Mouse (Mus musculus) embryonic facial prominence, embryonic 10.5 days (tissue): ENCODE results near the gene Thsd4. TPM values are rescaled to one million over a fixed set of nuclear protein-coding genes. Genes with fewer than 3 reads are reported as not detected.

Experiments
- DNase-seq: peaks from one replicate; pipeline ENCODE4 v3.0.0-alpha.2; 2017; ENCODE audit warnings: low spot score
- H3K27ac ChIP-seq: fragments of 300-500 bp; sonication (generic); replicated peaks from 2 replicates; pipeline ENCODE4 v1.5.1; 2016; ENCODE audit warnings: mild to moderate bottlenecking
- H3K27me3 ChIP-seq: fragments of 300-500 bp; sonication (generic); replicated peaks from 2 replicates; pipeline ENCODE4 v1.6.1; 2016; ENCODE audit warnings: low read depth, mild to moderate bottlenecking; ENCODE audit not compliant: poor library complexity, severe bottlenecking
- H3K36me3 ChIP-seq: fragments of 300-500 bp; sonication (generic); replicated peaks from 2 replicates; pipeline ENCODE4 v1.6.1; 2016; ENCODE audit warnings: mild to moderate bottlenecking, moderate library complexity
- H3K4me1 ChIP-seq: fragments of 300-500 bp; sonication (generic); 2 replicates; pipeline ENCODE4 v1.6.1; 2016
- H3K4me3 ChIP-seq: fragments of 300-500 bp; sonication (generic); 2 replicates; pipeline ENCODE4 v1.5.1; 2016; ENCODE audit warnings: mild to moderate bottlenecking, moderate library complexity
- H3K9me3 ChIP-seq: fragments of 300-500 bp; sonication (generic); 2 replicates; pipeline ENCODE4 v1.6.1; 2016; ENCODE audit warnings: mild to moderate bottlenecking
- WGBS: fragments of 180-500 bp; shearing (Covaris S2); methylation state at CpG from one replicate; pipeline ENCODE4 v1.1.7; 2016; 5-methylcytosine and 5-hydroxymethylcytosine counted together
- polyA plus RNA-seq: library from polyadenylated mRNA; unstranded; fragments of >200 nt; fragmentation: Nextera tagmentation; extraction: Ambion mirVana; gene quantifications from 2 replicates; pipeline ENCODE4 v1.2.1, GENCODE M21; 2016

Gene Thsd4
- polyA plus RNA-seq: 4.2 and 5.7 TPM in 2 replicates

GRCm38 (mm10) chr9:60521806-60522264, at the start of gene Thsd4:
Gene Thsd4 (minus strand): TSS chr9:60522046.
- H3K27me3 ChIP-seq: peaks cover 55% of the 10 kb centered on the region
- 1% methylated on average over 51 of the region's 51 CpGs for WGBS
- no peaks in the 10 kb centered on the region for H3K36me3 ChIP-seq
- peak; percentile 82 for DNase-seq
- H3K9me3 ChIP-seq: no peaks in the 10 kb centered on the region
- peak within 1 kb of the TSS; percentile 69 for H3K4me3 ChIP-seq
- H3K4me1 ChIP-seq: peaks cover 70% of the 10 kb centered on the region
- peak within 1 kb of the TSS; percentile 83 for H3K27ac ChIP-seq

GRCm38 (mm10) chr9:60571041-60571440, 49.2 kb upstream of the Thsd4 start:
- no peak for DNase-seq
- H3K4me1 ChIP-seq: no peaks in the 10 kb centered on the region
- H3K27ac ChIP-seq: no peak overlapping the region
- 83% methylated on average over 4 of the region's 4 CpGs for WGBS
- H3K9me3 ChIP-seq: no peaks in the 10 kb centered on the region
- H3K27me3 ChIP-seq: no peaks in the 10 kb centered on the region
- H3K36me3 ChIP-seq: no peaks in the 10 kb centered on the region
- H3K4me3 ChIP-seq: no peak overlapping the region

- H3K27me3 ChIP-seq: no peaks in the 10 kb centered on the region
- H3K27ac ChIP-seq: no peak overlapping the region
- H3K4me3 ChIP-seq: no peak overlapping the region
- 75% methylated on average over 2 of the region's 2 CpGs for WGBS
- H3K4me1 ChIP-seq: no peaks in the 10 kb centered on the region
- H3K9me3 ChIP-seq: no peaks in the 10 kb centered on the region
- H3K36me3 ChIP-seq: no peaks in the 10 kb centered on the region
- DNase-seq: no peak
Measured at GRCm38 (mm10) chr9:60569366-60569765, 47.5 kb upstream of the Thsd4 start.

- no peaks in the 10 kb centered on the region for H3K9me3 ChIP-seq
- DNase-seq: no peak
- H3K27me3 ChIP-seq: no peaks in the 10 kb centered on the region
- 96% methylated on average over 7 of the region's 7 CpGs for WGBS
- H3K4me1 ChIP-seq: peaks cover 19% of the 10 kb centered on the region
- no peak overlapping the region for H3K4me3 ChIP-seq
- no peak overlapping the region for H3K27ac ChIP-seq
- no peaks in the 10 kb centered on the region for H3K36me3 ChIP-seq
Measured at GRCm38 (mm10) chr9:60563809-60564208, 42.0 kb upstream of the Thsd4 start.

GRCm38 (mm10) chr9:60562443-60563371, 40.9 kb upstream of the Thsd4 start:
- Histone ChIP-seq H3K4me1 (peaks cover 19% of the 10 kb centered on the region), H3K4me3 (no peak overlapping the region), H3K36me3 (no peaks in the 10 kb centered on the region), H3K27ac (no peak overlapping the region), H3K9me3 (no peaks in the 10 kb centered on the region), H3K27me3 (no peaks in the 10 kb centered on the region)
- WGBS: 70% methylated on average over 20 of the region's 20 CpGs
- peak; percentile 59 for DNase-seq

- Histone ChIP-seq H3K36me3 (no peaks in the 10 kb centered on the region), H3K27me3 (no peaks in the 10 kb centered on the region), H3K4me3 (no peak overlapping the region), H3K9me3 (no peaks in the 10 kb centered on the region), H3K27ac (no peak overlapping the region), H3K4me1 (peaks cover 19% of the 10 kb centered on the region)
- no peak for DNase-seq
- WGBS: 79% methylated on average over 9 of the region's 9 CpGs
Measured at GRCm38 (mm10) chr9:60561641-60562289, 39.9 kb upstream of the Thsd4 start.

GRCm38 (mm10) chr9:60558507-60558906, 36.7 kb upstream of the Thsd4 start:
- peaks cover 19% of the 10 kb centered on the region for H3K4me1 ChIP-seq
- H3K4me3 ChIP-seq: no peak overlapping the region
- H3K27me3 ChIP-seq: no peaks in the 10 kb centered on the region
- no peaks in the 10 kb centered on the region for H3K36me3 ChIP-seq
- DNase-seq: no peak
- no peak overlapping the region for H3K27ac ChIP-seq
- 83% methylated on average over 3 of the region's 3 CpGs for WGBS
- H3K9me3 ChIP-seq: no peaks in the 10 kb centered on the region

- Histone ChIP-seq H3K27ac (no peak overlapping the region), H3K27me3 (no peaks in the 10 kb centered on the region), H3K4me3 (no peak overlapping the region), H3K36me3 (no peaks in the 10 kb centered on the region), H3K4me1 (no peaks in the 10 kb centered on the region), H3K9me3 (no peaks in the 10 kb centered on the region)
- no peak for DNase-seq
- 91% methylated on average over 4 of the region's 4 CpGs for WGBS
Measured at GRCm38 (mm10) chr9:60551238-60551637, 29.4 kb upstream of the Thsd4 start.

- H3K4me3 ChIP-seq: no peak overlapping the region
- H3K27me3 ChIP-seq: no peaks in the 10 kb centered on the region
- no peaks in the 10 kb centered on the region for H3K9me3 ChIP-seq
- no peaks in the 10 kb centered on the region for H3K36me3 ChIP-seq
- WGBS: 28% methylated on average over 4 of the region's 4 CpGs
- peaks cover 2% of the 10 kb centered on the region; the same call in 1 of the 2 replicates for H3K4me1 ChIP-seq
- DNase-seq: peak; percentile 50
- no peak overlapping the region for H3K27ac ChIP-seq
Measured at GRCm38 (mm10) chr9:60548182-60548581, 26.3 kb upstream of the Thsd4 start.

GRCm38 (mm10) chr9:60546169-60546568, 24.3 kb upstream of the Thsd4 start:
- Histone ChIP-seq H3K27ac (no peak overlapping the region), H3K36me3 (no peaks in the 10 kb centered on the region), H3K4me1 (peaks cover 2% of the 10 kb centered on the region; the same call in 1 of the 2 replicates), H3K9me3 (no peaks in the 10 kb centered on the region), H3K4me3 (no peak overlapping the region), H3K27me3 (no peaks in the 10 kb centered on the region)
- 93% methylated on average over 2 of the region's 2 CpGs for WGBS
- no peak for DNase-seq

- Histone ChIP-seq H3K4me3 (no peak overlapping the region), H3K4me1 (peaks cover 2% of the 10 kb centered on the region; the same call in 1 of the 2 replicates), H3K27ac (no peak overlapping the region), H3K36me3 (no peaks in the 10 kb centered on the region), H3K9me3 (no peaks in the 10 kb centered on the region), H3K27me3 (no peaks in the 10 kb centered on the region)
- DNase-seq: no peak
- 82% methylated on average over 13 of the region's 13 CpGs for WGBS
Measured at GRCm38 (mm10) chr9:60545361-60546096, 23.7 kb upstream of the Thsd4 start.

- peaks cover 2% of the 10 kb centered on the region; the same call in 1 of the 2 replicates for H3K4me1 ChIP-seq
- H3K36me3 ChIP-seq: no peaks in the 10 kb centered on the region
- H3K27ac ChIP-seq: peak overlapping the region; percentile 30; the same call in 1 of the 2 replicates
- no peaks in the 10 kb centered on the region for H3K27me3 ChIP-seq
- WGBS: 76% methylated on average over 7 of the region's 7 CpGs
- H3K9me3 ChIP-seq: no peaks in the 10 kb centered on the region
- DNase-seq: no peak
- H3K4me3 ChIP-seq: no peak overlapping the region
Measured at GRCm38 (mm10) chr9:60543422-60544015, 21.7 kb upstream of the Thsd4 start.
